Mouse (Mus musculus) bone marrow, adult 2 months (tissue): ENCODE results near the gene Cldn14.

ENCODE experiments used
- CTCF ChIP-seq: fragments of 200-500 bp; IDR thresholded peaks from 2 replicates; pipeline ENCODE4 v1.5.1; 2011; ENCODE audit warnings: low read length, control low read depth; ENCODE audit not compliant: control insufficient read depth, insufficient read depth
- POLR2A ChIP-seq: fragments of 200-500 bp; IDR thresholded peaks from 2 replicates; pipeline ENCODE4 v1.6.1; 2011; ENCODE audit warnings: low read depth, mild to moderate bottlenecking, control low read depth, low read length, borderline replicate concordance; ENCODE audit not compliant: control insufficient read depth

GRCm38 (mm10) chr16:93874841-93875240 lies 133.8 kb downstream of the Cldn14 start:
- no peak for TF ChIP-seq CTCF
- no peak for TF ChIP-seq POLR2A
